Mouse (Mus musculus): ENCODE results near the gene Hmgn1.
"Not testable (repeated sequence)": the region's sequence is repeated elsewhere in the genome, so short reads cannot be mapped to it uniquely, and the experiment has no call there.

The Hmgn1 gene

GRCm38 (mm10) chr16:96126684-96127171, 801 bp downstream of the Hmgn1 start:
- in situ Hi-C loops (cut with MboI, MseI), result no loop called here

- in situ Hi-C loops (cut with MboI, MseI), result no loop called here
Observed at GRCm38 (mm10) chr16:96120022-96120623, 7.4 kb downstream of the Hmgn1 start.

DNA sequence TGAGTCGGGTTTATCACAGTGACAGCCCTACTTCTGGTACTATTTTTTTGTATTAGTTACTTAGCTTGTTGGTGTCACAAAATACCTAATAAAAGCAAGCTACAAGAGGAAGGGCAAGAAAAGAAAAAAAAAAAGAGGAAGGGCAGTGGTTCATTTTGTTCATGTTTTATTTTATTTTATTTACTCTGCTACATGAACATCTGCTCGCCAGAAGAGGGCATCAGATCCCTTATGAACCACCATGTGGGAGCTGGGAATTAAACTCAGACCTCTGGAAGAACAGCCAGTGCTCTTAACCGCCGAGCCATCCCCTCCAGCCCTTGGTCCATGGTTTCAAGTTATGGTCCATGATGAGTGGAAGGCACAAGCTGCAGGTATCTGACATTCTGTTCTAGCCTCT, 12.8 kb downstream of the Hmgn1 start:
- in situ Hi-C loops (cut with MboI, MseI), result no loop called here

DNA sequence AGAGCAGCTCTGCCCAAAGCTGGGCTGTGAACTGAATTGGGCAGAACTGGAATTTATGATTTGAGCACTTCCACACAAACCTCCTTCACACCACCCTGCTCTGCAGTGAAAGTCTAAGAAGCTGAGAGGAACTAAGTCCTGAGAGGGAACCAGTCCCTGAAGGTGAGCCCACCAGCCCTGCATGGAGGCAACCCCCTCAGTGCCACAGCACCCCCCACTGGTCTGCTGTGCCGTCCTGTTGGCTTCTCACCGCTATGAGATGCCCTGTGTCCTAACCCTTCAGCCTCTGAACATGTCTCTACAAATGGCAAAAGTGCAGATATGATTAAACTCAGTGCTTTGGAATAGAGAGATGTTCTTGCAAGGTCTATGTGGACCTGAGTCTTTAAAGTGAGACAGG, 14.8 kb downstream of the Hmgn1 start:
- in situ Hi-C loops (cut with MboI, MseI), result no loop called here

GRCm38 (mm10) chr16:96110655-96111345, 16.7 kb downstream of the Hmgn1 start:
- in situ Hi-C loops (cut with MboI, MseI), result no loop called here

DNA sequence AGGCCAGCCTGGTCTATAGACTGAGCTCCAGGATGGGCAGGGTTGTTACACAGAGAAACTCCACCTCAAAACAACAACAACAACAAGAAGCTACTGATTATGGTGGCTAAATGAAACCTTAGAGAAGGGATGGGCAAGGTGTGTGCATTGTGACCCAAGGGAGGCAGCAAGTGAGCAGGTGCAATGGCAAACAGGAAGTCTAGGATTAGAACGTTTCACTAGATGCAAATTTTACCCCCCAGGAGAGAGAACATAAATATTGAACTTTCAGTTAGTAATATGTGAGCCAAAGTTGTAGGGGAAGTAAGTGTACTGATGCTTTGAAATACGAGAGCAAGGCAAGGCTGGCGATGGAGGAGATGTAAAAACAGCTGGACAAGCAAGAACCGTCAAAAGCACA, 17.9 kb downstream of the Hmgn1 start:
- in situ Hi-C loops (cut with MboI, MseI), result no loop called here

GRCm38 (mm10) chr16:96103036-96103435, 24.5 kb downstream of the Hmgn1 start:
- in situ Hi-C loops (cut with MboI, MseI), result no loop called here

DNA sequence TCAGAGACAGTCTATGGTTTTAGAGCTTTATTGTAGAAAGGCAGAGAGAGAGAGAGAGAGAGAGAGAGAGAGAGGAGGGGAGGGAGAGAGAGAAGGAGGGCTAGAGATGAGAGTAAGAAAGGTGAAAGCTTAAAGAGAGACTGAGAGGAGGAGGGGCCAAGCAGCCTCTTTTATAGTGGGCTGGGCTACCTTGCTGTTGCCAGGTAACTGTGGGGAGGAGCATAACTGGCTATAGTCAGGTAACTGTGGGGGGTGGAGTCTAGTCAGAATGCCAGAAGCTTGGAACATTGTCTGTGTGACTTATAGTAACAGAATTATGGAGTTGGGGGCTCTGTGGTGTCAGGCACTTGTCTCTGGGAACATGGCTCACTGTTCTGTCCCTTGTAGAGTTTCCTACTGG, 29.7 kb downstream of the Hmgn1 start:
- in situ Hi-C loops (cut with MboI, MseI), result not testable (repeated sequence)

- in situ Hi-C loops (cut with MboI, MseI), result no loop called here
Observed at GRCm38 (mm10) chr16:96095966-96096365, 31.6 kb downstream of the Hmgn1 start.

DNA sequence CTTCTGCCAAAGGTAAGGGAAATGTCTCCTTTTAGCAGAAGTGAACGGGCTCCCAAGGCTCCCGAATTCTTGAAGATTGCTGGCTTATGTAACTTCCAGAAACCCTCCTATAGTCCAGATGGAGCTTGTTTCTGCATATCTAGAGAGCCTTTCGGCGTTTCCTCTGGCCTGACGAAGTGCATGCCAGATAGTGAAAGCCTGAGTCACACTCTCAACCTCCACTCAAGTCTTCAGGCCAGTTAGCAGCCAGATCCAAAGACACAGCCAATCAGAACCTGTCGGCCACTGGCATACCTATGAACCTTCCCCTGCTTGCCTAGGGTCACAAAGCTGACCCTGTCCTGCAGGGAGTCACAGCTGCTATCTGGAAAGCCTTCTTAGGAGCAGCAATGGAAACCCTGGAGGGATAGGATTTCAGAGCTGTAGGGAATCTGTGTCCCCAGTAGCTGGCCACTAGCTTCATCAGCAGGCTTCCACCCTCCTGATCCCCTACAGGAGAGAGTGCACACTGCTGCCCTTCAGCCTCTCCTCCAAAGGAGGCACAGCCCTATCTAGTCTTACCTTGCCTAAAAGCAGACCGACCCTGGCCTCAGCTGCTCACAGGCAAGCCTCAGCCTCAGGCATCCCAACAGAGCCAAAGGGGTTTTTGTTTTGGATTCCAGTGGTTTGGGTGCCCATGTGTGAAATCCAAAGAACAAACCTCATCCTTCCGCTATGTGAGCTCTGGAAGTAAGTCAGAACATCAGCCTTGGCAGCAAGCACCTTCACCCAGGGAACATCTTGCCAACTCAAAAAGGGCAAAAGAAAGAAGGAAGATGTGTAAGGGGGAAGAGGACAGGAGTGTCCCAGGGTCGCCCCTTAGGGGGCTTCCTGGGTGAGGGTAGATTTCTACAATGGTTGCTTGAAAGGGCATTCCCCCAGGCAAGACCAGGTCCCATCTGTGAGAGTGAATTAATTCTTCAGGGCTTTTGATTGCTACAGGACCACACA, 35.7 kb downstream of the Hmgn1 start:
- in situ Hi-C loops (cut with MboI, MseI), result no loop called here

DNA sequence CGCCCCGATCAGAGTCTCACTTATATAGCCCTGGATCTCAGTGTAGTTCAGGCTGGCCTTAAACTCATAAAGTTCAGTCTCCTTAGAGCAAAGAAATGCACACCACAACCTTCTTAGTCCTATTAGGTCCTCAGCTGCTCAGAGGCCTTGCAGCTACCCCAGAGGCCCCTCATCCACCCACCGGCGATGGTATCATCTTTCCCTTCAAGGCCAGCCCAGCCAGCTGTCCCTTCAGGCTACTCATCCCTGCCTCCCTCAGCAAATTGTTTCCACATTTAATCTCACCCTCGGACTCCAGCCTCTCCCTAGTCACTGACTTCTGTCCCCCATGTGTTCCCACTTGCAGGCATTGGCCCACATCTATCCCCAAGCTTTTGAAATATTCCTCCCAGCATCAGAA, 39.4 kb downstream of the Hmgn1 start:
- in situ Hi-C loops (cut with MboI, MseI), result no loop called here

DNA sequence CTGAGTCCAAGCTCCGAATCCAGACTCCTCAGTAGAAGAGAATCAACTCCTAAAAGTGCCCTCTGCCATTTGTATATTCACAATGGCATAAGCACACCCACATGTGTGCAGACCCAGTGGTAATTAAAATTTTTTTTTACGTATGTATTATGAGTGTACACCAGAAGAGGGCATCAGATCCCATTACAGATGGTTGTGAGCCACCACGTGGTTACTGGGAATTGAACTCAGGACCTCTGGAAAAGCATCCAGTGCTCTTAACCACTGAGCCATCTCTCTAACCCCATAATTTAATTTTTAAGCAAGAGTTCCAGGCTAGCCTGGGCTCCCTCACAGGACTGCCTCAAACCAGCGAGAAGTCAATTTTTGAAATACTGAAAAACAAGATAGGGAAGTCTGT, 40.1 kb downstream of the Hmgn1 start:
- in situ Hi-C loops (cut with MboI, MseI), result no loop called here

- in situ Hi-C loops (cut with MboI, MseI), result no loop called here
Observed at GRCm38 (mm10) chr16:96087001-96087400, 40.5 kb downstream of the Hmgn1 start.

DNA sequence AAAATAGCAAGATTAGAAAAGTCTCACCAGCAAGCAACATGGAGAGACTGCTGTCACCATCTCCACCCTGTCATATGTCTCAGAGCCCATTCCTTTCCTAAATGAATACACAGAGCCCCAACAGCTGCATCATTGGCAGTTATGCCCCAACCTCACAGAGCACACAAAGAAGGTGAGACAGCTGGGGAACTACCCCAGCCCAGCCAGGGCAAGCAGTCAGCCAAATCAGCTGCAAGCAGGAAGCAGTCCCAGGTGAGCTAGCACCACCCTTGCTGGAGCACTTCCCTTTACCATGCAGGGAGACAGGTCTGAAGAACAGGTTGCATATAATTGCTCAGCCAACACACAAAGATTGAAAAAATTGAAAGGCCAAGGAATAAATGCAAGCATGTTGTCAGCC, 41.9 kb downstream of the Hmgn1 start:
- in situ Hi-C loops (cut with MboI, MseI), result no loop called here

DNA sequence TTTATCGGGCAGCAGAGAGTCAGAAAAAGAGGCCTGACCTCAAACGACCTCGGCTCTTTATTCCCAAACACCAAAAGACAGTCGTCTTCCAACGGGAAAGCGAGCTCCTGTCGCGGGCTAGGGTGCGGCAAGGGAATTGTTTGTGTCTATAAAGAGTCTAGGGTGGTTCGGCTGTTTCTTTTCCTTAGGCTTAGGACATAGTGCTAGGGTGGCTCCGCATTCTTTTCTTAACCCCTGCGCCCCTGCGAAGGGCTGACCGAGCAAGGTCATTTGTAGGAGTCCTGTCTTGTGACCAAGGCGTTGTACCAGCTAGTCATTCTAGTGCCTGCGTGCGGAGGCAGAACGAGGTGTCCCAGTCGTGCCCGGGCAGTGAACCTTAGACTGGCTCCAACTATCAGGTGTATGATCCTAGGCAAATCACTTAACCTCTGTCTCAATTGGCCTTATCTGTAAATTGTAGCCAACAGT, 44.3 kb downstream of the Hmgn1 start:
- in situ Hi-C loops (cut with MboI, MseI), result no loop called here

DNA sequence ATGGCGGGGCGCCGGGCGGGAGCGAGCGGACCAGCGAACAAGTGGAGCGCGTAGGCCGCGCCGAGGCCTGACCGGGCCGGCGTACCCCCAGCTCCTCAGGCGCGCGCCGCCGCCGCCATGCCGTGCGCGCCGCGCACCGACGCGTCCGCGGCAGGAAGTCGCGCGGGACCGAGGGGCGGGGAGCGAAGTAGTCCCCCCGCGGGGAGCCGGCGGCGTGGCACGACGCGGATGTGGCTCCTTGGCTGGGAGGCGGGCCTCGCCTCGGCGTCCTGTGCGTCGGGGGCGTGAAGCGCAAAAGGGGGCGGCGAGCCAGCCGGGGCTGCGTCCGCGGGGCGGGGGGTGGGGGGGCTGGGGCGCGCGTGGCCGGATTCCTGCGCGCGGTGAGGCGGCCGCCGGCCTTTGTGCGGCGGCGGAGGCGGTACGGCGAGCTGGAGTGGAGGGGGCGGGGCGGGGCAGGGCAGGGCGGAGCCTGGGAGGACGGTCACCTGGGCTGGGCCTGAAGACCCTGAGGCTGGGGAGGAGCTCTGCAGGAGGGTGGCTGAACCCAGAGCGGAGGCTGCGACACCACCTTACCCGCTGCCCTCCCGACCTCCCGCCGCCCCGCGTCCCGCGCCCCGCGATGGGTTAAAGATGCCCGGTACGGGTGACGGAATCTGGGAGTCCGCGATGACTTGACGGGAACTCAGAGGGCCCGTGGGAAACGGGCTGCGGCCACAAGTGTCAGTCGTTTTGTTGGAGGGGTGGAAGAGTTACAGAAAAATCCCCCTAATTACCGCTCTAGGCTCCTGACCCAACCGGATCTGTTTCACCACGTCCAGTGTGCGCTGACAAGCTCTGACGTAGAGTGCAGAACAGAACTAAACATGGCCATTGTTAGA, 45.0 kb downstream of the Hmgn1 start, which contains the start of gene Brwd1:
Gene Brwd1, minus strand, starts transcription at position 226 of the 878 bp plus-strand sequence.
- in situ Hi-C loops (cut with MboI, MseI), result no loop called here

GRCm38 (mm10) chr16:96081742-96082241, 45.7 kb downstream of the Hmgn1 start:
- in situ Hi-C loops (cut with MboI, MseI), result no loop called here

DNA sequence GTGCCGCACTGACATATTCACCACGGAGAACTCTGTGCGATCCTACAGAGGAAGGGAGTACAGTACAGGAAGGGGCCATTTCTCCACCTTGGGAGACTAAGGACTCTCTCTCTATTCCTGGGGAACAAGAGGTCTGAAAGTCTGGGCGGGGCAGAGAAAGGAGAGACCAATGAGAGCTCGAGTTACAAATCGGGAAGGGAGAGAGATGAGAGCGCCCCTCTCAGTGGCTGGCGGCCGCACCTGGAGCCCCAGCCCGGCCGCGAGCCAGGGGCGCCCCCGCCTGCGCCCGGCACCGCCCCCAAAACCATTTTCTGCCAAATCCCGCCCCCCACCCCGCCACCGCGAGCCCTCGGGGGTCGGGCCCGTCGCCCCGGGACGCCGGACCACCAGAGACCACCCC, 46.2 kb downstream of the Hmgn1 start:
- in situ Hi-C loops (cut with MboI, MseI), result no loop called here

DNA sequence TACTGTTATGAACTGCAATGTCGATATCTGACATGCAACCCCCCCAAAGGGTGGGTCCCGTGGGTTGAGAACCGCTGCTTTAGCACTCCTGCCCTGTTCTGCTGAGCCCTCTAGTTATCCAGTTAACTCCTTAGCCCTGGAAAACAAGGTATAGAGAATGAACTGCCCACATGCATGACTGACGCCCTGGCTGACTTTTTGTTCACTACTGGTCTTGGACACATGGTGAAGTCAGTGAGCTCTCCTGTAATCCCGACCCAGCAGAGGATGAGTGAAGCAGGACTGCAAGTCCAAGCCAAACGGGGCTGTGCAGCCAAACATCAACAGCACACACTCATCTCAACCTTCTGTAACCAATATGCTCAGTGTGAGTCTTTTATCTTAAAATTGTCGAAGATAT, 47.0 kb downstream of the Hmgn1 start:
- in situ Hi-C loops (cut with MboI, MseI), result no loop called here
